Mouse (Mus musculus): ENCODE results near the gene Hyal3. TPM values are rescaled to one million over a fixed set of nuclear protein-coding genes. Genes with fewer than 3 reads are reported as not detected.

Hyal3 gene
- polyA plus RNA-seq, 1 experiment from 2014 or later: 1.8 TPM

GRCm38 (mm10) chr9:107605041-107605661 lies 24.5 kb downstream of the Hyal3 start:
- ATAC-seq (ENCODE audit: low FRiP score, low read depth): no peak
- H3K27ac ChIP-seq (replicated peaks): no peak overlapping the region
- H3K9me3 ChIP-seq: no peaks in the 10 kb centered on the region
- no peaks in the 10 kb centered on the region for H3K27me3 ChIP-seq
- no peak overlapping the region for H3K9ac ChIP-seq
- no peaks in the 10 kb centered on the region for H3K36me3 ChIP-seq
- no peak overlapping the region for H3K4me3 ChIP-seq
- peaks cover 19% of the 10 kb centered on the region for H3K4me1 ChIP-seq (replicated peaks)
- WGBS: 36% methylated on average over 23 of the region's 23 CpGs
- 0 out of 2 replicates have a peak overlapping the region, but pooled peaks have one; percentile 18 for H3K4me2 ChIP-seq

DNA sequence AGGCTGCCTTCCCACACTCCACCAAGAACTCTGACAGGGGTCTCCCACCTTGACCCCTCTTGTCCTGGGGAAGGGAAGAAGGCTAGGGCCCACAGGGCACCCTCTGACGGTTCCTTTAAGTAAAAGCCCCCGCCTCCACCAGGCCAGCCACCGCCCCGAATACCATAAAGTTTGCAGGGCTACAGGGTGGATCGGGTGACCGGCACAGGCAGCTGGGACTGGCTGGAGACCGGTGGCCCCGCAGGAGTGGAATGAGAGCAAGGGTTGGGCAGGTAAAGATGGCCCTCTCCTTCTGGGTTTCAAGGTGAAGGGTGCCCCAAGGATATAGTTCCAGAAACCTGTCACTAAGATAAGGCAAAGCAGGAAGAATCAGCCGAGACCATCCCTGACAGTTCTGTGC lies 26.0 kb downstream of the Hyal3 start:
- WGBS: 24% methylated on average over 9 of the region's 9 CpGs
- H3K9ac ChIP-seq: no peak overlapping the region
- ATAC-seq (ENCODE audit: low FRiP score, low read depth): no peak

DNA sequence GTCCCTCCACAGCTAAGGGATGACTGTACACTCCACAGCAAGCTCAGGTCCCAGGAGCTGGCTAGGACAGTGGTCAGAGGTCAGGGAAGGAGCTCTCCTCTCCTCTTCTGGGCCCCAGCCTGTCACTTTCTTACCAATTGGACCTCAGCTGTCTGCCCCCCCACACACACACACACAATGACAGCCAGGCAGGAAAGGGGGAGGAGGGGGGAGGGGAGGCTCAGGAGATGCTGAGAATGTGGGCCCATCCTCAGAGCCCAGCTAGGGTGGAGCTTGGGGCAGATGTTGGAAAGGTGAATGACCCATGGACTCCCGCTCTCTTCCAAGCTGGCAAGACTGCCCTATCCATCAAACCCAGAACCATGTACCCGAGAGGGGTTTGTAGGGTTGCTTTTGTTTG lies 26.4 kb downstream of the Hyal3 start:
- no peak for ATAC-seq (ENCODE audit: low FRiP score, low read depth)
- no peaks in the 10 kb centered on the region for H3K36me3 ChIP-seq
- H3K9ac ChIP-seq: no peak overlapping the region
- no peak overlapping the region for H3K4me3 ChIP-seq
- H3K4me1 ChIP-seq (replicated peaks): peaks cover 28% of the 10 kb centered on the region
- no peaks in the 10 kb centered on the region for H3K27me3 ChIP-seq
- no peak overlapping the region for H3K27ac ChIP-seq (replicated peaks)
- no peaks in the 10 kb centered on the region for H3K9me3 ChIP-seq
- H3K4me2 ChIP-seq: 0 out of 2 replicates have a peak overlapping the region, but pooled peaks have one; percentile 6
- WGBS: 59% methylated on average over 2 of the region's 2 CpGs

More for the DNA sequence above, 26.0 kb downstream of the Hyal3 start:
- Histone ChIP-seq H3K9me3 (no peaks in the 10 kb centered on the region), H3K4me3 (no peak overlapping the region), H3K4me1 (replicated peaks) (peaks cover 23% of the 10 kb centered on the region), H3K36me3 (no peaks in the 10 kb centered on the region), H3K27ac (replicated peaks) (no peak overlapping the region), H3K4me2 (0 out of 2 replicates have a peak overlapping the region, but pooled peaks have one; percentile 6), H3K27me3 (no peaks in the 10 kb centered on the region)

DNA sequence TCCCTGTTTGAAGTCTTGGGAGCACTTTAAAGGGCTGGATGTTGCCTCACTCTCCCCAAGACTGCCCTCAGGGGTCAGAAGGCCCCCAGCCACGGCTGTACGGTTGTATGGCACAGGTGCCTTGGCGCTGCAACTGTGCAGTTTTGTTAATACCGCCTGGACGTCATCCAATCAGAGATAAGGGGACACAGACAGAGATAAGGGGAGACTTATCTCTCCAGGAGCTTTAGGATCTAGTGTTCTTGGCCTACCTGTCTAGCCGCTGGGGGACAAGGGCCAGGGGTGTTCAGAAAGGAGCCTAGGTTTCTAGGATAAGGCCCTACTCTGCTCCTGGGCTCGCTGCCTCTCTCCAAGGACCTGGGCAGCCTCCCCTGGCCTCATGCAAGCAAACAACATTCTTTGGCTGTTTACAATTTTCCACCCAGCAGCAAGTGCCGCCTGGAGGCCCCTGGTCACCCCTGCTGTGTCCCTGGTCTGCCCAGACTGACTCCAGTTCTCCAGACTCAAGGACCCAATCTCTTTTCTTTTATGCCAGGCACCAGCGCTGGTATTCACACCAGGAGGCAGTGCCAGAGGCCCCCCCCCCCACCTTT lies 27.1 kb downstream of the Hyal3 start:
- no peak for ATAC-seq (ENCODE audit: low FRiP score, low read depth)
- H3K4me3 ChIP-seq: no peak overlapping the region
- no peaks in the 10 kb centered on the region for H3K36me3 ChIP-seq
- no peaks in the 10 kb centered on the region for H3K9me3 ChIP-seq
- no peak overlapping the region for H3K9ac ChIP-seq
- peaks cover 29% of the 10 kb centered on the region for H3K4me1 ChIP-seq (replicated peaks)
- no peak overlapping the region for H3K27ac ChIP-seq (replicated peaks)
- WGBS: 57% methylated on average over 9 of the region's 9 CpGs
- H3K27me3 ChIP-seq: no peaks in the 10 kb centered on the region
- no peak overlapping the region for H3K4me2 ChIP-seq

DNA sequence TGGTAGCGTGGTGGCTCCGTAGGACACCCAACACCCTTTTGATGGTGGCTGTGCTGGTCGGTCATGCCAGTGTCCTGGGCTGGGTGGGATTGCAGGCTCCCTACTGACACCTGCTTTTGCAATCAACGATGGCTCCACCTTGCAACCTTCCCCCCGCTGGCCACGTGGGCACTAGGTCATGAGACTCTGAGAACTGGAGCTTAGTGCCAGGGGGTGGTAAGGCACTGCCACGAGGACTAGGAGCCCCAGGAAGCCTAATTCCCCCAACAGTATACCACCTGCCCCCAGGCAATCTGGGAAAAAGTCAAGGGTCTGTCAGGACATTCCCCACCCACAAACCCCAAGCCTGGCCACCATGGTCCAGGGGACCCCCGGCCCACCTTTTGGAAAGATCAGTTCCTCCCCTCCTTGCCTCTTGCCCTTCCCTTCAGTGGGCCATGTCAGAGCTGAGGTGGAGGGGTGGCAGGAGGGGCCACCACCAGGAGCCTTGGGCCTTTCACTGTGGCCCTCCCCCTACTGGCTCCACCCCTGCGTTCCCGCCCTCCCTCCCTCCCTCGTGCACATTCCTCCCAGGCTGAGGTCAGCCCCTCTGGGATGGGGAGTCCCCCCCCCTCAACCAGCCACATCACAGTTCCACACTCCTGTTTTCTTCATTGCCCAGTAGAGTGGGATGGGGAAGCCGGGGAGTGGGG lies 28.3 kb downstream of the Hyal3 start, which contains the start of gene Sema3b:
Gene Sema3b, minus strand, starts transcription at position 489 of the 692 bp plus-strand sequence.
- H3K4me2 ChIP-seq: no peak within 1 kb of the TSS
- H3K9me3 ChIP-seq: no peaks in the 10 kb centered on the region
- ATAC-seq (ENCODE audit: low FRiP score, low read depth): no peak
- peaks cover 1% of the 10 kb centered on the region; the same call in 1 of the 2 replicates for H3K36me3 ChIP-seq
- no peaks in the 10 kb centered on the region for H3K27me3 ChIP-seq
- peaks cover 34% of the 10 kb centered on the region for H3K4me1 ChIP-seq (replicated peaks)
- no peak within 1 kb of the TSS for H3K4me3 ChIP-seq
- 42% methylated on average over 12 of the region's 12 CpGs for WGBS
- H3K27ac ChIP-seq (replicated peaks): no peak within 1 kb of the TSS
- no peak within 1 kb of the TSS for H3K9ac ChIP-seq

DNA sequence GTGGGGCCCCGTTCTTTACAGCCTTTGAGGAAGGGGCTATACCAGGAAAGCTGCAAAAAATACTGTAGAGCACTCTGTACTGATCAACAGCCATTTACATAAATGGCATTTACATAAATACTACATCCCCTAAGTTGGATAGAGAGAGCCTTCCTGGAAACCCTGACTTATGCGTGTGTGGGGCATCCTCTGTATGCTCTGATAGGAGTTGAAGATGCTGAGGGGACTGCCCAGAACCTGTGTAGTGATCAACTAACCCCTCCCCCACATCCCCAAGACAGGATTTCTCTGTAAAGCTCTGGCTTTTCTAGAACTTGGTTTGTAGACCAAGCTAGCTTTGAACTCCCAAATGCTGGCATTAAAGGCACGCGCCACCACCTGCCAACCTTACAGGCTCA lies 28.8 kb downstream of the Hyal3 start:
- Histone ChIP-seq H3K36me3 (peaks cover 6% of the 10 kb centered on the region; the same call in 1 of the 2 replicates), H3K9me3 (no peaks in the 10 kb centered on the region), H3K27ac (replicated peaks) (no peak overlapping the region), H3K4me2 (no peak overlapping the region), H3K27me3 (no peaks in the 10 kb centered on the region), H3K4me3 (no peak overlapping the region), H3K4me1 (replicated peaks) (peaks cover 32% of the 10 kb centered on the region), H3K9ac (no peak overlapping the region)
- ATAC-seq (ENCODE audit: low FRiP score, low read depth): no peak
- WGBS: 67% methylated on average over 4 of the region's 4 CpGs

- peak overlapping the region; percentile 32 for H3K4me3 ChIP-seq
- ATAC-seq (ENCODE audit: low FRiP score, low read depth): no peak; the same call in 1 of the 2 replicates
- H3K27me3 ChIP-seq: no peaks in the 10 kb centered on the region
- H3K9ac ChIP-seq: peak overlapping the region; percentile 54
- H3K4me1 ChIP-seq (replicated peaks): peaks cover 27% of the 10 kb centered on the region
- peaks cover 24% of the 10 kb centered on the region for H3K36me3 ChIP-seq
- H3K4me2 ChIP-seq: peak overlapping the region; percentile 66
- H3K9me3 ChIP-seq: no peaks in the 10 kb centered on the region
- peak overlapping the region; percentile 94 for H3K27ac ChIP-seq (replicated peaks)
- 69% methylated on average over 6 of the region's 6 CpGs for WGBS
Observed at GRCm38 (mm10) chr9:107611456-107612190, 31.0 kb downstream of the Hyal3 start.

DNA sequence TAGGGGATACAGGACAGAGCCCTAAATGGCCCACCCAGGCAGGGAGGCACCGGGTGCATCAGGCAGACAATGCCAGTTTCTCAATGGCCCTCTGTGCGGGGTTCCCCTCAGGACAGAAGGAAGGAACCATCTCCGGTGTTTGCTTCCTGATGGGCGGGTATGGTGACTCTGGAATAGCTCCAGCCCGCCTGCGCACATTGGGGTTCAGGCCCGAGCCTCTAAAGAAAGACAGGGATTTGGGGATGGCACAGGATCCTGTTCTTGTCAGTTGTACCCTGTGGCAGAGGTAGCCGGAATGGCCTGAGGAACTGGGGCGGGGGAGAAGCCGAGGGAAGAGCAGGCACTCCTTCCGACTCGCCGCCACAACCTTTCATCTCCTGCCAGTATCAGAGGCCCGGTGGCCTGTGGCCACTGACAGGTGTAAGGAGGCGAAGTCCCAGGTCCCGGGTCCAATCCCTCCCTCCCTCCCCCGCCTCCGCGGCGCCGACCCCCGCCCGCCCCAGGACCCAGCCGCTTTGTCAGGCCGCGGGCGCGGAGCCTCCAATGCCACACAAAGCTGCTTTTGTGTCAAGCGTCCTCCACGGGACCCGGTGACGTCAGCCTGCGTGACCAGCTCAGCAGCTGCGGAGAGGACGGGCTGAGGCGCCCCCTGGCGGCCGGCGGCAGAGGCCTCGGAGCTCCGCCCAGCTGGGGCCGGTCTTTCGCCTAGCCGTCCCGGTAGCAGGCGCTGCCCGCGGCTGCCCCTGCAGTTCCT lies 31.8 kb downstream of the Hyal3 start:
- Histone ChIP-seq H3K27ac (replicated peaks) (peak overlapping the region; percentile 94), H3K9me3 (no peaks in the 10 kb centered on the region), H3K4me2 (peak overlapping the region; percentile 66), H3K9ac (peak overlapping the region; percentile 54), H3K4me3 (peak overlapping the region; percentile 32), H3K36me3 (peaks cover 28% of the 10 kb centered on the region), H3K4me1 (replicated peaks) (peaks cover 27% of the 10 kb centered on the region), H3K27me3 (no peaks in the 10 kb centered on the region)
- WGBS: 2% methylated on average over 34 of the region's 48 CpGs
- ATAC-seq (ENCODE audit: low FRiP score, low read depth): peak; percentile 95

- Histone ChIP-seq H3K4me3 (peak overlapping the region; percentile 32), H3K36me3 (peaks cover 35% of the 10 kb centered on the region), H3K4me2 (peak overlapping the region; percentile 66), H3K27ac (replicated peaks) (peak overlapping the region; percentile 94), H3K9me3 (no peaks in the 10 kb centered on the region), H3K27me3 (no peaks in the 10 kb centered on the region), H3K9ac (0 out of 2 replicates have a peak overlapping the region, but pooled peaks have one; percentile 29), H3K4me1 (replicated peaks) (peaks cover 21% of the 10 kb centered on the region)
- whole genome bisulfite sequencing: 8% methylated on average over 12 of the region's 12 CpGs
- peak; percentile 1; the same call in 1 of the 2 replicates for ATAC-seq (ENCODE audit: low FRiP score, low read depth)
Observed at GRCm38 (mm10) chr9:107612945-107613569, 32.4 kb downstream of the Hyal3 start.

GRCm38 (mm10) chr9:107615035-107615434 lies 34.4 kb downstream of the Hyal3 start:
- no peak for ATAC-seq (ENCODE audit: low FRiP score, low read depth)
- Histone ChIP-seq H3K27ac (replicated peaks) (no peak overlapping the region), H3K4me1 (replicated peaks) (peaks cover 37% of the 10 kb centered on the region), H3K4me2 (no peak overlapping the region), H3K9me3 (no peaks in the 10 kb centered on the region), H3K36me3 (peaks cover 52% of the 10 kb centered on the region), H3K9ac (no peak overlapping the region), H3K4me3 (no peak overlapping the region), H3K27me3 (no peaks in the 10 kb centered on the region)
- WGBS: 41% methylated on average over 4 of the region's 4 CpGs

DNA sequence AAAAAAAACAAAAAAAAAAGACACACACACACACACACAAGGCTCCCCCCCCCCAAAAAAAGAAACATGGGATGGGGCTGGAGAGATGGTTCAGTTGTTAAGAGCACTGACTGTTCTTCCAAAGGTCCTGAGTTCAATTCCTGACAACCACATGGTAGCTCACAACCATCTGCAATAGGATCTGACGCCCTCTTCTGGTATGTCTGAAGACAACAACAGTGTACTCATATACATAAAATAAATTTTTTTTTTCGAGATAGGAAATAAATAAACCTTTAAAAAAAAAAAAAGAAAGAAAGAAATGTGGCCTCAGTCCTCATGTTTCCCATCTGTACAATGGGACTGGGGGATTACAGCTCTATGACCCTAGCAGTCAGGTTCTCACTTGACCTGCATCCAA lies 36.8 kb downstream of the Hyal3 start:
- Histone ChIP-seq H3K4me1 (replicated peaks) (peaks cover 28% of the 10 kb centered on the region), H3K36me3 (peaks cover 54% of the 10 kb centered on the region), H3K27me3 (no peaks in the 10 kb centered on the region), H3K9ac (no peak overlapping the region), H3K4me2 (no peak overlapping the region), H3K27ac (replicated peaks) (no peak overlapping the region), H3K9me3 (no peaks in the 10 kb centered on the region), H3K4me3 (no peak overlapping the region)
- WGBS: 81% methylated on average over 2 of the region's 2 CpGs
- no peak for ATAC-seq (ENCODE audit: low FRiP score, low read depth)

Data from hindbrain, embryonic 15.5 days (tissue).